Mouse (Mus musculus) left cerebral cortex, postnatal 14 days (tissue): ENCODE results near the gene Siah1a. TPM values are rescaled to one million over a fixed set of nuclear protein-coding genes. Genes with fewer than 3 reads are reported as not detected.
A peak's percentile ranks its signal among the peaks of the same experiment; 100 is the strongest.

Experiments used
- DNase-seq, 2 experiments: peaks; one replicate each; pipeline ENCODE4 v3.0.0; 2021 to 2022; ENCODE audit warnings: low spot score in 2 of 2, mixed read lengths in 1 of 2
- intact Hi-C: fragments of 180-260 bp; cut with DNase I; formaldehyde crosslinking; loops from one replicate; pipeline ENCODE4 v1.15.1; 2025
- total RNA-seq, 2 experiments: library from RNA; stranded (reverse); gene quantifications; 2 replicates each; pipeline ENCODE4 v1.2.3; 2021

The Siah1a gene
- total RNA-seq, 2 experiments from 2014 or later = 30.9 to 32.9 TPM

GRCm38 (mm10) chr8:86713407-86714188 is 32.1 kb downstream of the Siah1a start:
- intact Hi-C loops = no loop called here
- peak; percentile 84 to 86 for DNase-seq

GRCm38 (mm10) chr8:86712594-86712993 is 33.1 kb downstream of the Siah1a start:
- DNase-seq = no peak
- intact Hi-C loops = no loop called here

GRCm38 (mm10) chr8:86707873-86708272 is 37.9 kb downstream of the Siah1a start:
- intact Hi-C loops = no loop called here
- DNase-seq = no peak

GRCm38 (mm10) chr8:86706756-86707155 is 39.0 kb downstream of the Siah1a start:
- intact Hi-C loops = no loop called here
- DNase-seq = no peak

GRCm38 (mm10) chr8:86705317-86705716 is 40.4 kb downstream of the Siah1a start:
- intact Hi-C loops = no loop called here
- DNase-seq = no peak

GRCm38 (mm10) chr8:86702453-86702852 is 43.3 kb downstream of the Siah1a start:
- DNase-seq = no peak
- intact Hi-C loops = no loop called here

- intact Hi-C loops = no loop called here
- DNase-seq = no peak
Measured at GRCm38 (mm10) chr8:86699471-86699870, 46.3 kb downstream of the Siah1a start.

GRCm38 (mm10) chr8:86698811-86699421 is 46.8 kb downstream of the Siah1a start:
- intact Hi-C loops = no loop called here
- no peak for DNase-seq

GRCm38 (mm10) chr8:86695703-86696102 is 50.0 kb downstream of the Siah1a start:
- DNase-seq = no peak
- intact Hi-C loops = no loop called here

- no peak for DNase-seq
- intact Hi-C loops = no loop called here
Measured at GRCm38 (mm10) chr8:86694011-86694410, 51.7 kb downstream of the Siah1a start.

GRCm38 (mm10) chr8:86692107-86692506 is 53.6 kb downstream of the Siah1a start:
- DNase-seq = no peak
- intact Hi-C loops = no loop called here

GRCm38 (mm10) chr8:86686629-86687028 is 59.1 kb downstream of the Siah1a start:
- intact Hi-C loops = no loop called here
- DNase-seq = no peak

Other genes starting within 250 kb of the Siah1a start
- gene Abcc12, start 165.2 kb downstream of the Siah1a start, total RNA-seq = under 1 TPM; 0.13 to 0.34 TPM
- 10 to 100 TPM; 49.2 to 57.8 TPM for gene Lonp2, start 121.9 kb downstream of the Siah1a start, total RNA-seq
- 1 to 10 TPM; 2.5 to 3.8 TPM for gene Gm10638, start 235 bp downstream of the Siah1a start, total RNA-seq
- gene N4bp1, start 139.3 kb upstream of the Siah1a start, total RNA-seq = 10 to 100 TPM; 24.8 to 26.3 TPM